Comparison of ENCODE assay signal across 21 mouse cellular contexts in the genomic region with DNA sequence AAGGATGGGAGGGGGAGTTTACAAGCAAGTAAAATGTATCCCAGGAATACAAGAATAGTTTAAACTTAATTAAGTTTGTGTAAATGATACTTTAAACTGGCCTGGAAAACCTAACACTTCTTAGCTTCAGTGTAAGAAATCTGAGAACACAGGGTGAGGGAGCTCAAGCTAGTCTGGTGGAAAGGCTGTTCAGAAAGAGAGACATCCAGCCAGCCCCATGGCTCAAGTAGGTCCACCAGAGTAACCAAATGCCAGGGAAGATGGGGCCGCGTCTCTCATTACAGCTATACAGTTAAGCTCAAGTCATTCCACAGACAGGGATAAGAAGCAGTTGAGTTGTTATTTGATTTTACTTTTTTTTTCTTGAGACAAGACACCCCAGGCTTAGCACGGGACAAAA.
A peak's percentile ranks its signal among the peaks of the same experiment; 100 is the strongest.
DNase-seq lines count a peak whose midpoint lies in the region; ATAC-seq lines count a peak whose summit lies in the region.
"Had no signal": no experiment of that assay in that cellular context is flagged by ENCODE, and none has a peak within 500 bp of the region (broad histone marks: within the 10 kb centered on the region; RNA-seq: fewer than 3 reads in every experiment).

No protein-coding gene starts in this region.

- ATAC-seq in kidney, embryonic 14.5 days (ENCODE audit: low FRiP score, low TSS enrichment) = peak; percentile 81
- peak; percentile 53; the same call in 1 of the 2 replicates for ATAC-seq in kidney, embryonic 16.5 days (ENCODE audit: low FRiP score, low TSS enrichment)
- ATAC-seq: forebrain, embryonic 14.5 days; forebrain, embryonic 16.5 days had no signal

- no peaks in the 10 kb centered on the region for H3K4me1 ChIP-seq in kidney, embryonic 14.5 days (ENCODE audit: control insufficient read depth, insufficient read depth, low read length)
- 0 out of 2 replicates have a peak, but pooled peaks cover 4% of the 10 kb centered on the region for H3K4me1 ChIP-seq in kidney, embryonic 16.5 days (ENCODE audit: insufficient read depth, low read length)
- H3K4me1 ChIP-seq: forebrain, embryonic 10.5 days; forebrain, embryonic 12.5 days had no signal

- 61% methylated on average over 3 of the region's 3 CpGs for WGBS in kidney, embryonic 14.5 days
- WGBS in kidney, embryonic 16.5 days = 53% methylated on average over 3 of the region's 3 CpGs

- H3K9me3 ChIP-seq in kidney, embryonic 14.5 days (ENCODE audit: control insufficient read depth, low read length) = no peaks in the 10 kb centered on the region
- H3K9me3 ChIP-seq in kidney, embryonic 16.5 days (ENCODE audit: low read length) = no peaks in the 10 kb centered on the region
- H3K9me3 ChIP-seq: embryonic facial prominence, embryonic 15.5 days; forebrain, embryonic 10.5 days; forebrain, embryonic 12.5 days had no signal

- H3K27me3 ChIP-seq in kidney, embryonic 14.5 days (ENCODE audit: control insufficient read depth, insufficient read depth, low read length) = no peaks in the 10 kb centered on the region
- H3K27me3 ChIP-seq in kidney, embryonic 16.5 days (ENCODE audit: insufficient read depth, low read length) = no peaks in the 10 kb centered on the region
- H3K27me3 ChIP-seq: embryonic facial prominence, embryonic 13.5 days; embryonic facial prominence, embryonic 15.5 days; forebrain, embryonic 12.5 days had no signal

- no peak overlapping the region for H3K4me2 ChIP-seq in kidney, embryonic 14.5 days (replicated peaks; ENCODE audit: low read depth, low read length)
- H3K4me2 ChIP-seq in kidney, embryonic 16.5 days (replicated peaks; ENCODE audit: low read depth, low read length) = no peak overlapping the region
- H3K4me2 ChIP-seq: embryonic facial prominence, embryonic 13.5 days; embryonic facial prominence, embryonic 15.5 days; forebrain, embryonic 12.5 days had no signal

- H3K4me3 ChIP-seq in kidney, embryonic 14.5 days (ENCODE audit: low read length) = no peak overlapping the region
- no peak overlapping the region for H3K4me3 ChIP-seq in kidney, embryonic 16.5 days (ENCODE audit: low read length)
- H3K4me3 ChIP-seq: embryonic facial prominence, embryonic 13.5 days; embryonic facial prominence, embryonic 15.5 days; erythroblast, embryonic 14.5 days; forebrain, embryonic 10.5 days; forebrain, embryonic 12.5 days had no signal

- H3K9ac ChIP-seq in kidney, embryonic 14.5 days (ENCODE audit: low read depth, low read length) = no peak overlapping the region
- H3K9ac ChIP-seq in kidney, embryonic 16.5 days (replicated peaks; ENCODE audit: low read length) = no peak overlapping the region
- H3K9ac ChIP-seq: embryonic facial prominence, embryonic 13.5 days; embryonic facial prominence, embryonic 15.5 days; forebrain, embryonic 12.5 days had no signal

- no peak for DNase-seq in kidney, postnatal 4 days
- DNase-seq in kidney, postnatal 10 days = no peak
- DNase-seq: adrenal gland, adult 2 months; adrenal gland, postnatal 10 days; adrenal gland, postnatal 25 days; cerebellum, adult 11 months; cerebellum, adult 18-20 months; cerebellum, adult 8-10 months; cerebellum, adult 9-11 months; cerebellum, postnatal 14 days; cerebellum, postnatal 36 days; embryo, embryonic 11 days had no signal

- H3K36me3 ChIP-seq in kidney, embryonic 14.5 days (ENCODE audit: control insufficient read depth, insufficient read depth, low read length) = no peaks in the 10 kb centered on the region
- 0 out of 2 replicates have a peak, but pooled peaks cover 3% of the 10 kb centered on the region for H3K36me3 ChIP-seq in kidney, embryonic 16.5 days (ENCODE audit: insufficient read depth, low read length)
- H3K36me3 ChIP-seq: embryonic facial prominence, embryonic 13.5 days; embryonic facial prominence, embryonic 15.5 days; forebrain, embryonic 12.5 days had no signal

- H3K27ac ChIP-seq in kidney, embryonic 14.5 days (ENCODE audit: low read depth, low read length) = peak overlapping the region; percentile 67; the same call in 1 of the 2 replicates
- H3K27ac ChIP-seq in kidney, embryonic 16.5 days (ENCODE audit: low read length) = peak overlapping the region; percentile 79
- H3K27ac ChIP-seq: embryonic facial prominence, embryonic 13.5 days; forebrain, embryonic 10.5 days; forebrain, embryonic 12.5 days had no signal
